Mouse (Mus musculus): ENCODE measurements around the gene Nrsn2. TPM values are rescaled to one million over a fixed set of nuclear protein-coding genes. Genes with fewer than 3 reads are reported as not detected.
A peak's percentile ranks its signal among the peaks of the same experiment; 100 is the strongest.

Gene Nrsn2
- polyA plus RNA-seq (2012; ENCODE audit: insufficient read depth, insufficient read length, missing spikeins), result not detected in 2 replicates

- no peak within 1 kb of the TSS for H3K27ac ChIP-seq (ENCODE audit: insufficient read depth, low read depth, low read length)
- no peak within 1 kb of the TSS for H3K4me3 ChIP-seq (ENCODE audit: insufficient read depth, low read length)
- H3K4me1 ChIP-seq (ENCODE audit: control insufficient read depth, insufficient read depth, low read length), result no peaks in the 10 kb centered on the region
- no peak for TF ChIP-seq CTCF (IDR thresholded peaks at IDR 0.05; ENCODE audit: low read depth, low read length)
Measured at GRCm38 (mm10) chr2:152376345-152376741, at the start of gene Nrsn2. Gene Nrsn2, minus strand, starts transcription at chr2:152376638.

DNA sequence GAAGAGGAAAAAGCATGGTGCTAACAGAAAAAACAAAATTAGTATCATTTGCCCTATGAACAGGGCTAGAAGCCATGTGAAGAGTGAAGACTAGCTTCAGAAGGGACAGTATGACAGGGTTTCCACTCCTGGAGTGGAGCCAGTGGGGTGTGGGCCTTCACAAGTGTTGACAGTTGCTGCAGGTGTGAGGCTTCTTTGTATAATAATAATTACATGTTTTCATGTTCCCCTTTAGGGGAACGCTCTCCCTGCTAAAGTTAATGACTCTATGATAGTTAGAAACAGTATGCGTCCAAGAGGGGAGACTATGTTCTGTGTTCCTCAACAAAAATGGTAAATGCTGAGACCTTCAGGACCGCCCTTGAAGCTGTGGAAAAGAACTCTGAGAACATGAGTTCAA lies 39.3 kb upstream of the Nrsn2 start:
- Histone ChIP-seq H3K4me3 (ENCODE audit: insufficient read depth, low read length) (no peak overlapping the region), H3K4me1 (ENCODE audit: control insufficient read depth, insufficient read depth, low read length) (0 out of 2 replicates have a peak, but pooled peaks cover 2% of the 10 kb centered on the region), H3K27ac (ENCODE audit: insufficient read depth, low read depth, low read length) (no peak overlapping the region)
- TF ChIP-seq POLR2A (IDR thresholded peaks at IDR 0.05; ENCODE audit: borderline replicate concordance, low read depth, low read length) (no peak), CTCF (IDR thresholded peaks at IDR 0.05; ENCODE audit: low read depth, low read length) (no peak)

DNA sequence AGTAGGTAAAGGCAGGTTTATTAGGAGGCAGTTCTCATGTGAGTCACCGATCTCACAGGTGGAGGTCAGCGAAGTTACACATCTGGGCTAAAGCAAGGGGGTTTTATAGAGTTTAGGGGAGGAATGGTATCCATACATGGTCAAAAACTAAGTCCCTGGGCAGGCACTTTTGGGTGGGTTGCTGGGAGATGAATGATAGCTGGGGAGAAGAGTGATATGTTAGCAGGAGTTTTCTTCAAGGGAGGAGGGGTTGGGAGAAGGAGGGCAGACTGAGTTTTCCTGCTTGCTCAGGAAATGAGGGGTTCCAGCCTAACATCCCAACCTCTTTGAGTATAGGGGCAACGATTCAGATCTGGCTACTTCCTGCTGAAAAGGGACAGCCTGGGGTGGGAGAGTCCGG lies 38.8 kb upstream of the Nrsn2 start, which contains the start of gene 6820408C15Rik:
6820408C15Rik (plus strand) TSS at position 301 of the 400 bp plus-strand sequence.
- TF ChIP-seq CTCF (IDR thresholded peaks at IDR 0.05; ENCODE audit: low read depth, low read length), result no peak
- peak within 1 kb of the TSS; percentile 63 for H3K4me3 ChIP-seq (ENCODE audit: insufficient read depth, low read length)
- 0 out of 2 replicates have a peak, but pooled peaks cover 2% of the 10 kb centered on the region for H3K4me1 ChIP-seq (ENCODE audit: control insufficient read depth, insufficient read depth, low read length)
- no peak within 1 kb of the TSS for H3K27ac ChIP-seq (ENCODE audit: insufficient read depth, low read depth, low read length)

- Histone ChIP-seq H3K27ac (ENCODE audit: insufficient read depth, low read depth, low read length) (no peak within 1 kb of the TSS), H3K4me3 (ENCODE audit: insufficient read depth, low read length) (peak within 1 kb of the TSS; percentile 63), H3K4me1 (ENCODE audit: control insufficient read depth, insufficient read depth, low read length) (0 out of 2 replicates have a peak, but pooled peaks cover 2% of the 10 kb centered on the region)
- TF ChIP-seq POLR2A (IDR thresholded peaks at IDR 0.05; ENCODE audit: borderline replicate concordance, low read depth, low read length), result no peak
- no peak for TF ChIP-seq CTCF (IDR thresholded peaks at IDR 0.05; ENCODE audit: low read depth, low read length)
Measured at GRCm38 (mm10) chr2:152414591-152415165, 38.2 kb upstream of the Nrsn2 start, which contains the start of gene Zcchc3. Gene Zcchc3, minus strand, starts transcription at chr2:152415027.

- peak overlapping the region; percentile 63 for H3K4me3 ChIP-seq (ENCODE audit: insufficient read depth, low read length)
- TF ChIP-seq POLR2A (IDR thresholded peaks at IDR 0.05; ENCODE audit: borderline replicate concordance, low read depth, low read length) (no peak), CTCF (IDR thresholded peaks at IDR 0.05; ENCODE audit: low read depth, low read length) (no peak)
- no peak overlapping the region for H3K27ac ChIP-seq (ENCODE audit: insufficient read depth, low read depth, low read length)
- H3K4me1 ChIP-seq (ENCODE audit: control insufficient read depth, insufficient read depth, low read length), result 0 out of 2 replicates have a peak, but pooled peaks cover 2% of the 10 kb centered on the region
Measured at GRCm38 (mm10) chr2:152413765-152414584, 37.5 kb upstream of the Nrsn2 start.

DNA sequence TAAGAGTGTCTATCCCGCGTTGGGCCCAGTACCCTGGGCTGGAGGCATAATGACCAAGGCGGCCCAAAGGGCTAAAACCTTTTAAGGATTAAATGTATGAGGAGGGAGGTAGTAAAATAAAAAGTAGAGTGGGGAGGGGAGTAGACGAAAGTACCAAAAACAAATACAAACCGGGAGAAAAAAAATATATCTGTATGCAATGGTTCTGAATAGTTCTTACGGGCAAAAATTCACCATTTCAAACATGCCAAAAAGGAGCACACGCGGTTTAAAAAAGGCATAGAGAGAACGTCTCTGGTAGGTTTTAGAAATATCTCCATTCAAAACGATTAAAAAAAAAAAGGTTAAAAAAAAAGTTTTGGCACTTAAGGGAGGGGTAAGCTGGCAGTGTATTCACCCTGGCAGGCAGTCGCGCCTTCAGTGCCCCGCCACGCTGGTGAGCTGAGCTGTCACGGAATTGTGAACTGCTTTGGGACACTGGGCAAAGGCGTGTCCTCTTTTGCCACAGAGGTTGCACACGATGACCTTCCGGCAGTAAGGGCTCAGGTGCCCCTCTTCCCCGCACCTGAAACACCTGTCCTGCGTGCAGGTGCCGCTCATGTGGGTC lies 36.8 kb upstream of the Nrsn2 start:
- Histone ChIP-seq H3K4me1 (ENCODE audit: control insufficient read depth, insufficient read depth, low read length) (0 out of 2 replicates have a peak, but pooled peaks cover 2% of the 10 kb centered on the region), H3K4me3 (ENCODE audit: insufficient read depth, low read length) (no peak overlapping the region), H3K27ac (ENCODE audit: insufficient read depth, low read depth, low read length) (no peak overlapping the region)
- TF ChIP-seq POLR2A (IDR thresholded peaks at IDR 0.05; ENCODE audit: borderline replicate concordance, low read depth, low read length) (no peak), CTCF (IDR thresholded peaks at IDR 0.05; ENCODE audit: low read depth, low read length) (no peak)

DNA sequence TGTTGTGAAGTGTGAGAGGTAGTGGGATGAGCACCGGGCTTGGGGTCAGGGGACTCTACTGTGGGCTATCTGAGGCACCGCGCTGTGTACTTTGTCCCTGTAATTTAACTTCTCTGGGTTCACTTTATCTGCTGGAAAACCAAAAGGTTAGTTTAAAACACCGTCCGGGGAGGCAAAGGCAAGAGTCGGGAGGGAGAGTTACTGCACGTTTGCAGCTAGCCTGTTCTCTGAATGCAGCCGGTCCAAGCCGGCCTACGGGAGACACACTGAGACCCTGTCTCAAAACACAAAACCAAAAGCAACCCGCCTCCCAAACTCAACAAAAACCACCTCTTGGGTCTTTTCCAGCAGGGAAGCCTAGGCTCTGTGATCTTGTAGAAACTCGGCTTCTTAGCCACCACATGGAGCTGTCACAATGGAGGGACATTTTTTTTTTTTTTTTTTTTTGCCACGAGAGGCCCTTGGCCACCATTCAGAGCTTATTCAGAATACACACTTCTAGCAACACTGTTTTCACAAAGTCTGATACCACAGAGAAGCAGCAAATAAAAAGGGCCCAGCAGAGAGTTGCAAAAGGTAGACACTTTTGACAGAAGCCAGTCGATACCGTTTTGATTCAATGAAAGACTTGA lies 36.2 kb upstream of the Nrsn2 start:
- TF ChIP-seq CTCF (IDR thresholded peaks at IDR 0.05; ENCODE audit: low read depth, low read length), result no peak
- TF ChIP-seq POLR2A (IDR thresholded peaks at IDR 0.05; ENCODE audit: borderline replicate concordance, low read depth, low read length), result no peak
- H3K4me3 ChIP-seq (ENCODE audit: insufficient read depth, low read length), result no peak overlapping the region
- no peak overlapping the region for H3K27ac ChIP-seq (ENCODE audit: insufficient read depth, low read depth, low read length)
- H3K4me1 ChIP-seq (ENCODE audit: control insufficient read depth, insufficient read depth, low read length), result 0 out of 2 replicates have a peak, but pooled peaks cover 2% of the 10 kb centered on the region

DNA sequence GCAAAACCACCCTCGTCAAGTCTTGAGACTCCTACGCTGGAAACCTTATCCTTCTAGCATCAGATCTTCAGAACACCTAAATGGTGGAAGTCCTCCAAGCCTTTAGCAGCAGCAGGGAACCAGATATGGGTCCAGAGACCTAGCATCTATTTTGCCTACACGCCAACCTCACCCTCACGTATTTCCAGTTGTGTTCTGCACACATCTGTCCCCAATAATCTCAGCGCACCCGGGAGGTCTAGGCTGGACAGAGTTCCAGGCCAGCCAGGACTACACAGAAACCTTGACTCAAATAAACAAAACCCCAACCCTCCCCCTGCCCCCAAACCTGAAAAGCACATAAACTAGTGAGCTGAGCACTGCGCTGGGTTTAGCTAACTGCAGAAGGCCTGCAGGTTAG lies 35.0 kb upstream of the Nrsn2 start:
- TF ChIP-seq CTCF (IDR thresholded peaks at IDR 0.05; ENCODE audit: low read depth, low read length), result no peak
- TF ChIP-seq POLR2A (IDR thresholded peaks at IDR 0.05; ENCODE audit: borderline replicate concordance, low read depth, low read length), result no peak
- H3K4me3 ChIP-seq (ENCODE audit: insufficient read depth, low read length), result no peak overlapping the region
- H3K4me1 ChIP-seq (ENCODE audit: control insufficient read depth, insufficient read depth, low read length), result 0 out of 2 replicates have a peak, but pooled peaks cover 2% of the 10 kb centered on the region
- no peak overlapping the region for H3K27ac ChIP-seq (ENCODE audit: insufficient read depth, low read depth, low read length)

GRCm38 (mm10) chr2:152410971-152411371 lies 34.5 kb upstream of the Nrsn2 start:
- H3K4me3 ChIP-seq (ENCODE audit: insufficient read depth, low read length), result no peak overlapping the region
- H3K27ac ChIP-seq (ENCODE audit: insufficient read depth, low read depth, low read length), result no peak overlapping the region
- H3K4me1 ChIP-seq (ENCODE audit: control insufficient read depth, insufficient read depth, low read length), result 0 out of 2 replicates have a peak, but pooled peaks cover 2% of the 10 kb centered on the region
- TF ChIP-seq CTCF (IDR thresholded peaks at IDR 0.05; ENCODE audit: low read depth, low read length) (no peak), POLR2A (IDR thresholded peaks at IDR 0.05; ENCODE audit: borderline replicate concordance, low read depth, low read length) (no peak)

Data from bone marrow macrophage, adult 2 months (primary cell).